Mouse (Mus musculus) heart, adult 2 months (tissue): Measurements from ENCODE around the gene Micu1.

Experiments
- CTCF ChIP-seq: fragments of 200-600 bp; IDR thresholded peaks from 2 replicates; pipeline ENCODE4 v1.8.1; 2022; ENCODE audit warnings: antibody characterized with exemption, mild to moderate bottlenecking, moderate library complexity
- EP300 ChIP-seq: fragments of 200-500 bp; IDR thresholded peaks from 2 replicates; pipeline ENCODE4 v1.6.1; 2011; ENCODE audit warnings: low read depth, low read length, control low read depth; ENCODE audit not compliant: insufficient read depth
- POLR2A ChIP-seq: fragments of 200-500 bp; IDR thresholded peaks from 2 replicates; pipeline ENCODE4 v1.6.1; 2011; ENCODE audit warnings: mild to moderate bottlenecking, low read depth, low read length, control low read depth; ENCODE audit not compliant: insufficient read depth

- TF ChIP-seq CTCF (no peak), POLR2A (no peak), EP300 (no peak)
Measured at GRCm38 (mm10) chr10:59707595-59707994, 5.3 kb downstream of the Micu1 start.
